Mouse (Mus musculus) heart, embryonic 14.5 days (tissue): ENCODE data around the gene Nfe2l1. TPM values are rescaled to one million over a fixed set of nuclear protein-coding genes. Genes with fewer than 3 reads are reported as not detected.

Source experiments
- ATAC-seq: fragments of 200-750 bp; cut with Nextera tagmentation; 2 replicates; pipeline ENCODE4 v1.8.0; 2017; ENCODE audit warnings: low read depth, moderate TSS enrichment; ENCODE audit not compliant: insufficient number of reproducible peaks, insufficient read depth, low FRiP score
- H3K27ac ChIP-seq, 2 experiments: fragments of 200-500 bp in 1 of 2; fragments of 300-500 bp in 1 of 2; sonication (generic) in 1 of 2; replicated peaks in 1 of 2; 2 replicates each; pipeline ENCODE4 v1.5.1; 2012 to 2014; ENCODE audit warnings: low read depth in 2 of 2, low read length in 2 of 2, control low read depth in 1 of 2, mild to moderate bottlenecking in 1 of 2, mixed read lengths in 1 of 2; ENCODE audit not compliant: control insufficient read depth in 1 of 2, insufficient read depth in 1 of 2
- H3K27me3 ChIP-seq: fragments of 300-500 bp; sonication (generic); 2 replicates; pipeline ENCODE4 v1.6.1; 2014; ENCODE audit warnings: mild to moderate bottlenecking, low read length, control low read depth; ENCODE audit not compliant: control insufficient read depth, insufficient read depth
- H3K36me3 ChIP-seq: fragments of 300-500 bp; sonication (generic); 2 replicates; pipeline ENCODE4 v1.6.1; 2014; ENCODE audit warnings: mild to moderate bottlenecking, control low read depth, low read length, mixed read lengths; ENCODE audit not compliant: control insufficient read depth, insufficient read depth
- H3K4me1 ChIP-seq, 2 experiments: fragments of 200-500 bp in 1 of 2; fragments of 300-500 bp in 1 of 2; sonication (generic) in 1 of 2; 2 replicates each; pipeline ENCODE4 v1.6.1; 2012 to 2014; ENCODE audit warnings: low read length in 2 of 2, control low read depth in 1 of 2, mixed read lengths in 1 of 2; ENCODE audit not compliant: control insufficient read depth in 2 of 2, insufficient read depth in 2 of 2
- H3K4me2 ChIP-seq: fragments of 300-500 bp; sonication (generic); 2 replicates; pipeline ENCODE4 v1.6.1; 2014; ENCODE audit warnings: mild to moderate bottlenecking, low read length
- H3K4me3 ChIP-seq, 2 experiments: fragments of 200-500 bp in 1 of 2; fragments of 300-500 bp in 1 of 2; sonication (generic) in 1 of 2; 2 replicates each; pipeline ENCODE4 v1.5.1; 2012 to 2014; ENCODE audit warnings: low read length in 2 of 2, mild to moderate bottlenecking in 2 of 2, control low read depth in 1 of 2, low read depth in 1 of 2, moderate library complexity in 1 of 2; ENCODE audit not compliant: control insufficient read depth in 1 of 2, insufficient read depth in 1 of 2
- H3K9ac ChIP-seq: fragments of 300-500 bp; sonication (generic); 2 replicates; pipeline ENCODE4 v1.6.1; 2014; ENCODE audit warnings: mild to moderate bottlenecking, low read length
- H3K9me3 ChIP-seq: fragments of 300-500 bp; sonication (generic); 2 replicates; pipeline ENCODE4 v1.6.1; 2016; ENCODE audit warnings: low read length, control low read depth; ENCODE audit not compliant: control insufficient read depth
- WGBS: fragments of 180-500 bp; shearing (Covaris S2); extraction: QIAGEN DNeasy Blood & Tissue Kit; methylation state at CpG from one replicate; pipeline ENCODE4 v1.1.7; 2014; 5-methylcytosine and 5-hydroxymethylcytosine counted together
- polyA plus RNA-seq: library from polyadenylated mRNA; unstranded; fragments of >200 nt; fragmentation: Nextera tagmentation; extraction: Ambion mirVana; gene quantifications from 2 replicates; pipeline ENCODE4 v1.2.1, GENCODE M21; 2014

Gene Nfe2l1
- polyA plus RNA-seq, 1 experiment from 2014 or later = 55.1 TPM

DNA sequence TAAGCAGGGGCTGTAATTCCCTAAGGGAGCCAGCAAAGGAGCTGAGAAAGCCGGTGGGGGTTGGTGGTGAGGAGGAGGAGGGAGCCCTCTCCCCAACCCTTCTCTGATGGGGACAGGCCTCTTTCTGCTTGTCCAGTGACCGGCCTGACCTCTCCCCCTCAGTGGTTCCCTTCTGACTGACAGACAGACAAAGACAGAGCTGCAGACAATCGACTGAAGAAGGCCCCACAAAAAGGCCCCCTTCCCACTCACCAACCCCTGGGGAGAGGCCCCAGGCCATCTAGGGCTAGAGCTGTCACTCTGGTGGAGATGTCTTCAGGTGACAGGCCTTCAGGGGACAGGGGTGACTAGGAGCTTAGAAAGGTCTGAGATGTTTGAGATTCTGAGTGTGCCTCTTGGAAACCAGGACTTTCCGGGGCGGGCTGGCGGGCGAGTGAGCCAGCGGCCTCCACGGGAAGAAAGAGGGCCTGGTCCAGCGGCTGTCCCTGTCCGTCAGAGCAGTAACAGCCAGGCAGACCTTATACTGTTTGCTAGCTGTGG lies 43.9 kb upstream of the Nfe2l1 start:
- Histone ChIP-seq H3K9ac (no peak overlapping the region), H3K36me3 (no peaks in the 10 kb centered on the region), H3K4me2 (no peak overlapping the region), H3K9me3 (no peaks in the 10 kb centered on the region), H3K4me1 (peaks cover 8 to 9% of the 10 kb centered on the region in 2 experiments; a peak in 3 of 4 replicates), H3K27ac (no peak overlapping the region), H3K27me3 (peaks cover 20% of the 10 kb centered on the region), H3K4me3 (no peak overlapping the region)
- WGBS = 43% methylated on average over 11 of the region's 11 CpGs
- no peak for ATAC-seq

DNA sequence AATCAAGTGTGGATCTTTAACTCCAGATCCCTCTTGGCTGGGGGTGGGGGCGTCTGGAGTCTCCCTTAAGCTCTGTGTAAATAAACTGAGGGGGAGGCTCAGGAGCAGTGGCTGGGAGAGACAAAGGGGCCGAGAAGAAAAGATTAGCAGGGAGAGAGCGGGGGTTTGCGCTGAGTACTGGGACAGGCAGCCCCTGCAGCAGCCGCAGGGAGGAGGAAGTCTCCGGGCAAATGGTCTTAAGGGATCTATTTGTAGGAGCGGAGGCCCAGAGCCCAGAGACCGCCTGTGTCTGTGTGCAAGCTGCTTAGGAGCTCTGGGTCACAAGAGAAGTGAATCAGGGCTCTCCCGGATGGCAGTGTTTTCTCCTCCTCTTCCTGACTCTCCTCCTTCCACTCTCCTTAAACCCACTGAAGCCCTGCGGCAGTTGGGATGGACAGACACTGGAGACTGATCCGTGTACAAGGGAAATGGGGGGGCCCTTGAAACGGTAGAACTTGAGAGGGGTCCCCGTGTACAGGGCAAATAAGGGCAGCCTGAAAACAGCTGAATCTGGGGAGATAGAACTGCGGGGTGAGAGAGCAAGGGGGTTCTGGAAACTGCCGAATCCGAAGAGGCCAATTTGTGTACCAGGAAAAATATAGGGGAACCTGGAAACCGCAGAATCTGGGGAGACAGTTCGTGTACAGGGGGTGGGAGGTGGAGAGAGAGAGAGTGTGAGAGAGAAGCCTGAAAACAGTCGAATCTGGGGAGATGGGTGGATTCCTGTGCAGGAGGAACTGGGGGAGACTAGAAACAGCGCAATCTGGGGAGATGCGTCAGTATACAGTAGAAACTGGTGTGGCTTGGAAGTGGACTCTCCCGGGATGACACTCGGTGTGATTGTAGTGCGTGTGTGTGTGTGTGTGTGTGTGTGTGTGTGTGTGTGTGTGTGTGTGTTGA lies 42.9 kb upstream of the Nfe2l1 start:
- no peaks in the 10 kb centered on the region for H3K36me3 ChIP-seq
- H3K4me1 ChIP-seq = peaks cover 8 to 9% of the 10 kb centered on the region in 2 experiments; a peak in 3 of 4 replicates
- H3K27ac ChIP-seq = no peak overlapping the region
- H3K4me3 ChIP-seq = no peak overlapping the region
- 14% methylated on average over 24 of the region's 24 CpGs for WGBS
- peak overlapping the region; percentile 19 for H3K4me2 ChIP-seq
- peaks cover 20% of the 10 kb centered on the region for H3K27me3 ChIP-seq
- peak overlapping the region; percentile 45; the same call in 1 of the 2 replicates for H3K9ac ChIP-seq
- ATAC-seq = no peak
- H3K9me3 ChIP-seq = no peaks in the 10 kb centered on the region

DNA sequence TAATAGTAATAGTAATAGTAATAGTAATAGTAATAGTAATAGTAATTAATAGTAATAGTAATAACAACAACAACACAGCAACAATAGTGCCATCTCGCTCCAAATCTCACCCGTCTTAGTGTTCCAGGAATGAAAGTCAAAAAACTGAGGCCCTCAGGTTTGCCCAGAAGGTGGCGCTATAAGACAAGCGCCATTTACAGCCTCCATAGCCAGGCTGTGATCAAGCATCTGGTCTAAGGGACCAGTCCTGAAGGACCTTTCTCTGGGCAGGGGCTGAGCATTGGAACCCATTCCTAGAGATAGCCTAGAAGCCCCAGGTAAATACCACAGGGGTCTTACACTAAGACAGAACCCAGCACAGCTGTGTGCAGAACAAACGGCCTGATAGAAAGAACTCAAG lies 37.4 kb upstream of the Nfe2l1 start:
- Histone ChIP-seq H3K4me1 (peaks cover 7 to 8% of the 10 kb centered on the region in 2 experiments), H3K4me2 (no peak overlapping the region), H3K27ac (no peak overlapping the region), H3K9me3 (no peaks in the 10 kb centered on the region), H3K9ac (no peak overlapping the region), H3K36me3 (no peaks in the 10 kb centered on the region), H3K27me3 (no peaks in the 10 kb centered on the region; the same call in 1 of the 2 replicates), H3K4me3 (no peak overlapping the region)
- ATAC-seq = no peak
- WGBS = 8% methylated on average over 5 of the region's 5 CpGs

DNA sequence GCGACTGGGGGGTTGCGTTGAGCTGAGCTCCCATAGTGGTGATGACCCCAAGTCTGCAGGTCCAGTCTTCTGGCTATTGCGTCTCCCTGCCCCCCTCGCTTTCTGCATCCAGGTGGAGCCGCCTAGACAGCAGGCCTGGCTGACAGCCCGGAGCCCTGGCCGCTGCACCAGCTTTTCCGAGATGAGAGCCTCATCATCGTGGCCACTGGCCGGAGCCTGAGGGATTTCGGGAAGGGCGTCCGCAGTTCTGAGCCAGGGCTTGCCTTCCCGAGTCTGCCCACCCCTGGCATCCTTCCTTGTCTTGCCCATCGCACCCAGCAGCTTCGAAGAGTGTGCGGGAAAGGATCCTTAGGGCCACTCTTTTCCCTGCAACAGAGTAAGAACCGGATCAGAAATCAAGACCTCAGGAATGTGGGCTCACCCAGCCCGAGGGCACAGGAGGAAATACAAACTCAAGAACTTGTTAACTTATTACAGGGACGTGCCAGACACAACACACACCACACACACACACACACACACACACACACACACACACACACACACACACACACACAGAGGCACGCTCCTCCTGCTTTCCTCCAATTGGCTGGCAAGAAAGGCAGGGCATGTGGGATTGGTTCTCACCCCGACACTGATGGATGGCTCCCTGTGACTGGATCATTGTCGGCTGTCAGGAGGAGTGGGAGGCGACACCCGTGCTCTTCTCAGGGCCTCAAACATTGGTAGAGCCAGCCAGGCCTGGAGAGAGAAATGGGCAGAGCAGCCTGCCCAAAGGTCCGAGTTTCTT lies 33.6 kb upstream of the Nfe2l1 start:
- H3K4me1 ChIP-seq = peaks cover 12 to 23% of the 10 kb centered on the region in 2 experiments
- no peak for ATAC-seq
- 0 out of 4 replicates have a peak overlapping the region, but pooled peaks of 1 of the 2 experiments have one; percentile 1 for H3K27ac ChIP-seq
- H3K9ac ChIP-seq = no peak overlapping the region
- peak overlapping the region; percentile 54 for H3K4me2 ChIP-seq
- peak overlapping the region in 1 of 2 experiments; percentile 22; a peak in 1 of 4 replicates for H3K4me3 ChIP-seq
- no peaks in the 10 kb centered on the region for H3K36me3 ChIP-seq
- no peaks in the 10 kb centered on the region; the same call in 1 of the 2 replicates for H3K27me3 ChIP-seq
- 18% methylated on average over 26 of the region's 26 CpGs for WGBS
- H3K9me3 ChIP-seq = no peaks in the 10 kb centered on the region

DNA sequence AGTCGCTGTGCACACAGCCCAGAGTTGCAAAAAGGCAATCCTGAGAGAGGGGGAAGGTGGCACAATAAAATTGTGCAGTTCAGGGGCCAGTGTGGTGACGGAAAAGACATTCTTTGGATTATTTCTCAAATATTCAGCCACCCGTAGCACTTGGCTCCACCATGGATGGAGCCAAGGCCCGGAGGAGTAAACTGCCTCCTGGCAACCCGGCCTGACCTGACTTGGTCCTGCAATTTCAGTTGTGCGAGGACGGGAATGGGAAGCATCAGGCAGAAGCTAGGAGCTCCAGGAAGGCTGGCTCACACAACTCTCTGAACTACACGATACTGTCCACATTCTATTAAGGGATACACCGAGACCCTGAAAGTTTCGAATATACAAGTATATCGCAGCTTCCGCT lies 32.8 kb upstream of the Nfe2l1 start:
- Histone ChIP-seq H3K36me3 (peaks cover 3% of the 10 kb centered on the region; the same call in 1 of the 2 replicates), H3K9me3 (no peaks in the 10 kb centered on the region), H3K4me3 (no peak overlapping the region), H3K27me3 (no peaks in the 10 kb centered on the region; the same call in 1 of the 2 replicates), H3K4me2 (peak overlapping the region; percentile 80), H3K4me1 (peaks cover 12 to 23% of the 10 kb centered on the region in 2 experiments), H3K27ac (no peak overlapping the region), H3K9ac (no peak overlapping the region)
- WGBS = 73% methylated on average over 12 of the region's 12 CpGs
- no peak for ATAC-seq

DNA sequence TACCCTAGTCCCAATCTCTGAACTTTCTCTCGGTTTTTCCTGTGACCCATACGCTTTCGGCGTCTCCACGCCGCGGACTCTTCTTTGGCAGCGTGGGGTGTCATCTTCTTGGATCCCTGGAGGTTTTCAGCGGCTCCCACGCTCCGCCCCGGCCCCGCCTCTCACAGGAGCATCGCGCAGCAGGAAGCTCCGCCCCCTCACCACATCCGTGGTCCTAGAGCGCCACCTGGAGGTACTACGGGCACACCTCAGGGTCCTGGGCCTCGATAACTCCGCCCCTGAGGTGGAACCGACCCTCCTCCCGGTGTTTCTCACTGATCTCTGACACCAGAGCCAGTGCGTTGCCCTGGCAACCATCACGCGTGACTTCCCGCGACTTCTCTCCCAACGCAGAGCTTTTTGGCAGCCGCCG lies 32.1 kb upstream of the Nfe2l1 start:
- under 1% methylated on average over 31 of the region's 31 CpGs for WGBS

DNA sequence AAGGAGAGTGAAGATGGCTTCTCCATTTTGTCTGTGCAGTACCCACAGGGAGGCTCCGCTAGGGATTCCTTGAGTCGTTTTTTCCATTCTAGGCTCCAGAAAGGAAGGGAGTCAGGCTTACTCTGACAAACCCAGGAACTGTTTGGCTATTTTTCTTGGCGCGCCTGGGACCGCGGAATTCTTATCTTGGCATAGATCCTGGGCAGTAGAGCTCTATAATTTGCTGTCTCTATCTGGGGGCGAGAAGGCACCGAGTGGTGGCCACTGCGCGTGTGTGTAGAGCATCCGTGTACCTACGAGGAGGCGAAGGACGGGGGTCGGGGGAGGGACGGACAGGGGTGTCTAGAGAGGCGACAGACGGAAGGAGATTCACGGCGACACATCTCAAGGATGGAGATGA lies 31.7 kb upstream of the Nfe2l1 start:
- Histone ChIP-seq H3K36me3 (peaks cover 13% of the 10 kb centered on the region), H3K9ac (peak overlapping the region; percentile 61), H3K27me3 (no peaks in the 10 kb centered on the region; the same call in 1 of the 2 replicates), H3K9me3 (no peaks in the 10 kb centered on the region), H3K27ac (peak overlapping the region; percentile 67 to 70), H3K4me2 (peak overlapping the region; percentile 80), H3K4me3 (peak overlapping the region; percentile 45 to 52), H3K4me1 (peaks cover 12 to 23% of the 10 kb centered on the region in 2 experiments)
- ATAC-seq = peak; percentile 31; the same call in 1 of the 2 replicates
- WGBS = 1% methylated on average over 20 of the region's 20 CpGs

More for the DNA sequence above, 32.1 kb upstream of the Nfe2l1 start:
- H3K36me3 ChIP-seq = peaks cover 9% of the 10 kb centered on the region
- H3K4me1 ChIP-seq = peaks cover 12 to 23% of the 10 kb centered on the region in 2 experiments
- no peaks in the 10 kb centered on the region for H3K9me3 ChIP-seq
- ATAC-seq = peak; percentile 77
- H3K4me2 ChIP-seq = peak overlapping the region; percentile 80
- peak overlapping the region; percentile 45 to 52 for H3K4me3 ChIP-seq
- H3K27ac ChIP-seq = peak overlapping the region; percentile 36 to 70; a peak in 3 of 4 replicates
- no peaks in the 10 kb centered on the region; the same call in 1 of the 2 replicates for H3K27me3 ChIP-seq
- H3K9ac ChIP-seq = peak overlapping the region; percentile 61
